Mouse (Mus musculus) embryonic facial prominence, embryonic 10.5 days (tissue): ENCODE data around the gene Mdga1. TPM values are rescaled to one million over a fixed set of nuclear protein-coding genes. Genes with fewer than 3 reads are reported as not detected.
A peak's percentile ranks its signal among the peaks of the same experiment; 100 is the strongest.

Experiments
- DNase-seq: peaks from one replicate; pipeline ENCODE4 v3.0.0-alpha.2; 2017; ENCODE audit warnings: low spot score
- H3K27ac ChIP-seq: fragments of 300-500 bp; sonication (generic); replicated peaks from 2 replicates; pipeline ENCODE4 v1.5.1; 2016; ENCODE audit warnings: mild to moderate bottlenecking
- H3K27me3 ChIP-seq: fragments of 300-500 bp; sonication (generic); replicated peaks from 2 replicates; pipeline ENCODE4 v1.6.1; 2016; ENCODE audit warnings: low read depth, mild to moderate bottlenecking; ENCODE audit not compliant: poor library complexity, severe bottlenecking
- H3K36me3 ChIP-seq: fragments of 300-500 bp; sonication (generic); replicated peaks from 2 replicates; pipeline ENCODE4 v1.6.1; 2016; ENCODE audit warnings: mild to moderate bottlenecking, moderate library complexity
- H3K4me1 ChIP-seq: fragments of 300-500 bp; sonication (generic); 2 replicates; pipeline ENCODE4 v1.6.1; 2016
- H3K4me3 ChIP-seq: fragments of 300-500 bp; sonication (generic); 2 replicates; pipeline ENCODE4 v1.5.1; 2016; ENCODE audit warnings: mild to moderate bottlenecking, moderate library complexity
- H3K9me3 ChIP-seq: fragments of 300-500 bp; sonication (generic); 2 replicates; pipeline ENCODE4 v1.6.1; 2016; ENCODE audit warnings: mild to moderate bottlenecking
- WGBS: fragments of 180-500 bp; shearing (Covaris S2); methylation state at CpG from one replicate; pipeline ENCODE4 v1.1.7; 2016; 5-methylcytosine and 5-hydroxymethylcytosine counted together
- polyA plus RNA-seq: library from polyadenylated mRNA; unstranded; fragments of >200 nt; fragmentation: Nextera tagmentation; extraction: Ambion mirVana; gene quantifications from 2 replicates; pipeline ENCODE4 v1.2.1, GENCODE M21; 2016

Gene Mdga1
- 1.2 and 1.7 TPM in 2 replicates for polyA plus RNA-seq

DNA sequence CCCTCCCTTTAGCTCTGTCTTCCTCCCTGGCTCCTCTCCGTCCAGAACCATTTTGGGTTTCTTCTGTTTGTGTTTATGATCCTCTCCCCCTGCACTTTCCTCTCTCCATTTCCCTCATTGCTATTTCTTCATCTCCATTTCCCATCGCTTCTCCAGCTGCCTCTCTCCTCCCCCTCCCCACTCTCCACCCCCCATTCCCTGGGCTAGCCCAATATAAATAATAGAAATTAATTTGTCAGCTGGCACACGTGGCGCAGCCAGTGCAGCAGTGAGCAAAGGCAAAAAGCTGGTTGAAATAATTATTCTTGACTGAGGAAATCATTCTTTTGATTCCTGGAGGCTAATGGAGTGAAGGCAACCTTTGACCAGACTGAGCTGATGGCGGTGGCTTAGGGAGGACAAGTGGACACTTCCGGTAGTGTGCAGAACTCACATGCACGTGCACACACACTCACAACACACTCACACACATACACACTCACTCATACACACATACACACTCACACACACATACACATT, at the start of gene Mdga1:
Gene Mdga1 (minus strand): TSS at position 51 of the 519 bp plus-strand sequence.
- peaks cover 35% of the 10 kb centered on the region for H3K4me1 ChIP-seq
- H3K4me3 ChIP-seq = no peak within 1 kb of the TSS
- no peaks in the 10 kb centered on the region for H3K9me3 ChIP-seq
- WGBS = 76% methylated on average over 7 of the region's 7 CpGs
- H3K36me3 ChIP-seq = no peaks in the 10 kb centered on the region
- no peak for DNase-seq
- peaks cover 47% of the 10 kb centered on the region for H3K27me3 ChIP-seq
- H3K27ac ChIP-seq = no peak within 1 kb of the TSS

DNA sequence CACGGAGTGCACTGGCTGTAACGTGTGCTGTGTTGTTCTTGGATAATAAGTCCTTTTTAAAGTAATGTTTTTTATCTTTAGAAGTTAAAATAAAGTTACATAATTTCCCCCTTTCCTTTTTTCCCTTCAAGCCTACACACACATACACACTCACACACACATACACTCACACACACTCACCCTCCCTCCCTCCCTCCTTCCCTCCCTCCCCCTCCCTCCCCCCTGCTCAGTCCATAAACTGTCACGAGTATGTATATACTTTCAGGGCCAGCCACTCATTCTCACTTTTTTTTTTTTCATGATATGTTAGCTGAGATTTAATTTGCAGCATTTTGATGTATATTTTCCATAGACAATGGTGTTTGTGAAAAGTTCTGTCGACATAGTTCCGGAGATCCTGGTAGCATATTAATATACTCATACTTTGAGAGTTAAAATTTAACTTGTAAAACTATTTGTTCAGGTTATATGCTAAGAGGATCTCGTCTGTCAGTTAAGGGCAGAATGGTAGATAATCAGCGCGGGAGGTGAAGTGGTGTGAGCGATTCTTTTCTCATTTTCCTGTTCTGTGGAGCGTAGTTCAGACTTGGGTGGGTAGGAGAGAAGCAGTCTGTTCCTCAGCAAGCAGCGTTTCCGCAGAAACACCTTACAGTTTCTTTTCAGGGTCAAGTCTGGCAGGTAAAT, 49.2 kb upstream of the Mdga1 start:
- H3K4me1 ChIP-seq = peaks cover 30% of the 10 kb centered on the region
- H3K36me3 ChIP-seq = peaks cover 17% of the 10 kb centered on the region
- H3K4me3 ChIP-seq = no peak overlapping the region
- H3K27me3 ChIP-seq = no peaks in the 10 kb centered on the region
- no peak for DNase-seq
- WGBS = 87% methylated on average over 12 of the region's 12 CpGs
- H3K9me3 ChIP-seq = no peaks in the 10 kb centered on the region
- H3K27ac ChIP-seq = no peak overlapping the region

DNA sequence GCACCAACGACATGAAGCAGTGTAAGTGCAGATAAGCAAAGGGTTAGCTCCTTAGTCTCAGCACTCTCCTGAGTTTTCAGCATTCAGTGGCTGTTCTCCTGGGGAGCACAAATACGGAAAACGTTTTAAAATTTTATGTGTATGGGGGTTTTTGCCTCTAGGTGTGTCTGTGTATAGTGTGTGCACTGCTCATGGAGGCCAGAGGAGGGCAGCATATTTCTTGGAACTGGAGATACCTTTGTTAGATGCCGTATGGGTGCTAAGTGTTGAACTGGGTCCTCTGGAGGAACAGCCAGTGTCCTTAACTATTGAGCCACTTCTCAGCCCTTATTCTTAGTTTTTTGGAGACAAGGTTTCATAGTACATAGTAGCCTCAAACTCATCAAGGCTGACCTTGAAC, 44.8 kb upstream of the Mdga1 start:
- H3K4me3 ChIP-seq = no peak overlapping the region
- no peak overlapping the region for H3K27ac ChIP-seq
- no peaks in the 10 kb centered on the region for H3K27me3 ChIP-seq
- H3K9me3 ChIP-seq = no peaks in the 10 kb centered on the region
- peaks cover 36% of the 10 kb centered on the region for H3K36me3 ChIP-seq
- DNase-seq = no peak
- WGBS = 97% methylated on average over 4 of the region's 4 CpGs
- H3K4me1 ChIP-seq = peaks cover 16% of the 10 kb centered on the region

DNA sequence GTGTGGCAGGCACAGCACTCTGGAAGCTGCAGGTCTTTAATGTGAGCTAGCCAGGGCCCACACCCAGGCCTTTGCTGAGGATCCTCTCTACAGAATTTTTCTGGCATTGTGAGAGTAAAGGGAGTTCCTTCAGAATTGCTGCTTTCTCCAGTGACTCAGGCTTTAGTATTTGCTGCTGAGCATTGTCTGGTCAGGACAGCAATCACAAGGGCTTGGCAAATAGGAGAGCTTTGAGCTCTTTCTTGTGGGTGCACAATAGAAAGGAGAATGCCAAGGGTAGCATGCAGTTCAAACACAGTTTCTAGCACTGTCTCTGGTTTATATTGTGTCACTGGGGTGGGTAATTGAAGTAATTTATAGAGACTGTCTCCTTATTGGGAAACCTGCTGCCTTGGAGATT, 38.5 kb upstream of the Mdga1 start:
- Histone ChIP-seq H3K27me3 (no peaks in the 10 kb centered on the region), H3K4me1 (peaks cover 45% of the 10 kb centered on the region), H3K9me3 (no peaks in the 10 kb centered on the region), H3K4me3 (no peak overlapping the region), H3K27ac (no peak overlapping the region), H3K36me3 (peaks cover 37% of the 10 kb centered on the region)
- no peak for DNase-seq

DNA sequence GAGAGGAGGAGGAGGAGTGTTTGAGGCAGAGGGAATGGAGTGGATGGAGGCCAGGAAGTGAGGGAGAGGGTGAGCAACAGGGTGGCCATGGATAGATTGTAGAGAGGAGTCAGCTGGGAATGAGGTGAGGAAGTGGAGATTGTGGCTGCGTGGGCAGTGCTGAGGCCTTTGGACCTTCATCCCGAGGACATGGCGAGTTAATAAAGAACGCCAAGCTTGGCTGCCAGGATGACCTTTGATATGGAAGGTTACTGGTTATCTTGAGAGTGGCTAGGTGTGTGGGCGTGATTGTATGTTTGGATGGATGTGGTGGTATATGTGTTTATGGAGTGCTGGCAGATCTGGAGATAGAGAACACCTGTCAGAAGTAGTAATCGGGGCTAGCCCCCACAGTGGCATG, 38.0 kb upstream of the Mdga1 start:
- H3K36me3 ChIP-seq = peaks cover 37% of the 10 kb centered on the region
- no peak overlapping the region for H3K4me3 ChIP-seq
- no peak overlapping the region for H3K27ac ChIP-seq
- no peaks in the 10 kb centered on the region for H3K27me3 ChIP-seq
- DNase-seq = no peak
- H3K4me1 ChIP-seq = peaks cover 50% of the 10 kb centered on the region
- WGBS = 92% methylated on average over 6 of the region's 6 CpGs
- no peaks in the 10 kb centered on the region for H3K9me3 ChIP-seq

DNA sequence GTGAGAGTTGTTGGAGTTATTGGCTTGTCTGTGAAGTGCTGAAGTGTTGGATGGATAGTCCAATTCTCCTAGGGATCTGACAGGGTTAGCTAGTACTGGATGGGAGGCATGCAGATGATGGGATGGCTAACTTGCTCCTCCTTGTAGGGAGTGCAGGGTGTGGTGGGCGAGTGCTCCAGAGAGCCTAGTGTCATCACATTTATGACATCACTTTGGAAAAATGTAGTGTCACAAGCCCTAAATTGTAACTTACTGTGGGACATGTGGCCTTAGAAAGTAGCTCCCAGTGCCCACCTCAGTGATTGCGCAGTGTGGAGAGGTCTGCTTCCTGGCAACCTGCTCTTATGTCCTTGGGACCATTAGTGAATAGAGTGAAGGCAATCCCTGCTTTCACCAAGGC, 37.0 kb upstream of the Mdga1 start:
- 87% methylated on average over 2 of the region's 2 CpGs for WGBS
- no peak overlapping the region for H3K27ac ChIP-seq
- no peak for DNase-seq
- H3K36me3 ChIP-seq = peaks cover 31% of the 10 kb centered on the region
- H3K9me3 ChIP-seq = no peaks in the 10 kb centered on the region
- peak overlapping the region; percentile 98; the same call in 1 of the 2 replicates for H3K4me3 ChIP-seq
- no peaks in the 10 kb centered on the region for H3K27me3 ChIP-seq
- H3K4me1 ChIP-seq = peaks cover 50% of the 10 kb centered on the region

DNA sequence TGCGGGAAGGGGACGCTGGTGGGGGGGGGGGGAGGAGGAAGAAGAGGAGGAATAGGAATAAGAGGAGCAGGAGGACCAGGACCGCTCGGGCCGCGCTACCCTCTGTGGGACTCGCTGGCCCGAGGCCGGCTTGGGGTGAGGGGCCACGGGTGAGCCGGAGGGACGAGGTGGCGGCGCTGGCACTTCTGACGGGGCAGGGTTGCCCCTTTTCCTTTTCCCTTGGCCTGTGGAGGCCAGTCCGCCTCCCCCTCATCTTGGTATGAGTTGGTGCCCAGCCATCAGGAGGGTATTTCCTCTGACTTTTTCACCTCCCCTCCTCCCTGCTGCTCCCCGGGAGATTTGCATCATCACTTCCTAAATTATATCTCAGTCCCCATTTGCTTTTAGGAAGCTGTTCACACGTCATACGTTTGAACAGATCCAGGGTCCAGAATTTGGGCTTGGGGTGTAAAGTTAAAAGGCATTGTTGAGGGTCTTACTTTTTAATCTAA, 35.6 kb upstream of the Mdga1 start:
- Histone ChIP-seq H3K4me3 (peak overlapping the region; percentile 98), H3K27ac (peak overlapping the region; percentile 100), H3K4me1 (peaks cover 49% of the 10 kb centered on the region), H3K27me3 (no peaks in the 10 kb centered on the region), H3K36me3 (peaks cover 29% of the 10 kb centered on the region), H3K9me3 (no peaks in the 10 kb centered on the region)
- under 1% methylated on average over 19 of the region's 19 CpGs for WGBS
- DNase-seq = no peak

DNA sequence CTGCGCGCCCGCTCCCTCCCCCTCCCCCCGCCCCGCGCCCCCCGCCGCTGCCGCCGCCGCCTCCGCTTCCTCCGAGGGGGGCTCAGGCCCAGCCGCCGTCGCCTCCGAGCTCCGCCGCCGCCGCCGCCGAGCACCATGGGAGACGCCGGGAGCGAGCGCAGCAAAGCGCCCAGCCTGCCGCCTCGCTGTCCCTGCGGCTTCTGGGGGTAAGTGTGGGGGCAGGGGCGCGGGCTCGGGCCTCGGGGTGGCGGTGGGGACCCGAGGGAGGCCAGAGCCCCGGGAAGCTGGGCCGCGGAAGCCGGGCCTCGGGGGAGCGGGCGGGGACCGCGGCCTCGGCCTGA, 35.2 kb upstream of the Mdga1 start:
- Histone ChIP-seq H3K4me3 (peak overlapping the region; percentile 98), H3K27ac (peak overlapping the region; percentile 100), H3K27me3 (no peaks in the 10 kb centered on the region), H3K4me1 (peaks cover 45% of the 10 kb centered on the region), H3K9me3 (no peaks in the 10 kb centered on the region), H3K36me3 (peaks cover 25% of the 10 kb centered on the region)
- 0% methylated on average over 41 of the region's 47 CpGs for WGBS
- DNase-seq = no peak

DNA sequence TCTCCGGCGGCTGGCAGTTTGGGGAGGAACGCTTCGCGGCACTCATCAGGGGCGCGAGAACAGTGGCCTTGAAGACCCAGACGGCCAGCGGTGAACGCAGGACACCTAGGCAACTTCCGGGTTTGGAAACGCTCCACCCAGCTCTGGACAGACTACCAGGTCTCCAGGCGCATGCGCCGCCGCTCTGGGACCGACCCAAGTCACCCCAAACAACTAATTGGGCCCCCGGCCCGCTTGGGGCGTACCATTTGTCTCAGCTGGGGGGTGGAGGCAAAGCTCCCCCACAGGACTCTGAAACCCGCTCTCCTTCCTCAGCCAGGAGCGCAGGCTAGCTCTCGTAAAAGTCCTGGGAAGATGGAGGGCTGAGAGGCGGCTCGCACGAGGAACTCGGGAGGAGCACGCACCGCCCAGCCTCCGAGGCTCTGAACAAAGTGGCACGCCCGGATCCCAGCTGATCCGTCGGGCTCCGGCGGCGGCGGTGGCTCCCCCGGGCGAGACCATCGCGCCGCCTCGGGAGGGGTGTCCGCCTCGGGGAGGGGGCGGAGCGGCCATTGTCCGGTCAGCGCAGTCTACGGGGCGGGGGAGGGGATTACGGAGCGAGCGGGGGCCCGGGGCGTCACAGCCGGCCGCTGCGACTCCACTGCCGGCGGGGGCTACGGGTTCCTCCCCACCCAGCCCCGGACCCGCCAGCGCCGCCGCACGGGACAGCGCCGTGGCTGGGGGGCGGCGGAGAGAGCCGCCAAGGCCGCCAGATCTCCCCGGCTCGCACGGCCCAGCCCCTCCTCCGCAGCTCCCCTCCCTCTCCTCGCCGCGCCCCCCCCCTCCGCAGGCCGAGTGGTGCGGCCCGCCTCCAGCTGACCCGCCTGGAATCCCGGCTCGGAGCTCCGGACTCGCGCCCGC, 34.6 kb upstream of the Mdga1 start, which contains the start of gene Zfand3:
Gene Zfand3 (plus strand): TSS at position 531 of the 900 bp plus-strand sequence.
- H3K4me1 ChIP-seq = peaks cover 39% of the 10 kb centered on the region
- no peaks in the 10 kb centered on the region for H3K27me3 ChIP-seq
- no peaks in the 10 kb centered on the region for H3K9me3 ChIP-seq
- under 1% methylated on average over 89 of the region's 93 CpGs for WGBS
- H3K27ac ChIP-seq = peak within 1 kb of the TSS; percentile 100
- peak within 1 kb of the TSS; percentile 98 for H3K4me3 ChIP-seq
- peaks cover 18% of the 10 kb centered on the region for H3K36me3 ChIP-seq
- DNase-seq = peak; percentile 97

DNA sequence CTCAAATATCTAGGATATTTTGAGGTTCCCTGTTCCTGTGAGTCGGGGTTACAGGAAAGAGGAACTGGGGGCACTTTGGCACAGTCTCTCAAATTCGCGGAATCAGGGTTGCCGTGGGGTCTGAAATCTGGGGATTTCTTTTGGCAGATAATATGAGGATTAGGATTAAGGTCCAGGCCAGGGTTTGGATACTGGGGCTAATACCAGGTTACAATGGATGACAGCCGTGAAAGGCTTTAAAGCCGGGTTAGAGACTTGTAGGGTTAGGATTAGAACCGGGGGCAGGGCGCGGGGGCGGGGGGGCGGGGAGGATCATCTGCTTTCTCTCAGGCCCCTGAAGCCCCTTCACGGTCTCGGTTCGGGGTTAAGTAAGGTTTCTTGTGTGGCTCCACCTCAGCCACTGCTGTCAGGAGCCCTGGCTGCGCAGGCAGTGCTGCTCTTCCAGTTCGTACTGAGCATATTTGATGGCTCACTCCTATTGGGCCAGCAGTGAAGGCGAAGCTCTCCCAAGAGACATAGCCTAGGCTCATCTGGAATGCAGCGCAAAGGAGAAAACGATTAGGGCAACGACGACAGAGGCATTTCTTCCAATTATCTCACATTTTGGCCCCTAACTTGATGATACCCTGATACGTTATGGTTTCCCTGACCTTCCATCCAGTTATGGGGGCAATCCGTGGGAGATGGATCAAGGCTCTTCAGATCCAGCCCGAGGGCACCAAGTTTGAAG, 28.8 kb upstream of the Mdga1 start:
- Histone ChIP-seq H3K9me3 (no peaks in the 10 kb centered on the region), H3K36me3 (no peaks in the 10 kb centered on the region), H3K4me3 (no peak overlapping the region), H3K27ac (no peak overlapping the region), H3K4me1 (peaks cover 10% of the 10 kb centered on the region), H3K27me3 (no peaks in the 10 kb centered on the region)
- DNase-seq = no peak
- WGBS = 70% methylated on average over 24 of the region's 24 CpGs

DNA sequence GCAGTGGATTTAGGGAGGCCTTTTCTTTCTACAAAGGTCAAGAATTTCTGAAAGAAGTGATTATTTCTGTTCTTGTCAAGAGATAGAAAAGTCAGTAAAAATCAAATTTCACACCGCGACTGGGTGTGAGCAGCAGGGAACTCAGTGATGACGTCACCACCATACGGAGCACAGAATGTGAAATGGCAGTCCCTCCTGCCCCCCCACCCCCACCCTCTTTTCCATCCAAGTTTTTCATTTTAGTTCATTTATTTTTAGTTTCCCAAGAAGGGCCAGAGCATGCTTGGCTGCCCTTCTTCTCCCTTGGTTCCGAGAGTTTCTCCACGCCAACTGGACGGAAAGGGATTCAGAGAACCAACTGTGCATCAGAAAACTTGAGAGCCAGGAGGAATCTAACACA, 27.8 kb upstream of the Mdga1 start:
- WGBS = 87% methylated on average over 7 of the region's 7 CpGs
- no peaks in the 10 kb centered on the region for H3K27me3 ChIP-seq
- H3K4me3 ChIP-seq = no peak overlapping the region
- no peak overlapping the region for H3K27ac ChIP-seq
- H3K36me3 ChIP-seq = no peaks in the 10 kb centered on the region
- no peak for DNase-seq
- no peaks in the 10 kb centered on the region for H3K9me3 ChIP-seq
- H3K4me1 ChIP-seq = peaks cover 3% of the 10 kb centered on the region; the same call in 1 of the 2 replicates

DNA sequence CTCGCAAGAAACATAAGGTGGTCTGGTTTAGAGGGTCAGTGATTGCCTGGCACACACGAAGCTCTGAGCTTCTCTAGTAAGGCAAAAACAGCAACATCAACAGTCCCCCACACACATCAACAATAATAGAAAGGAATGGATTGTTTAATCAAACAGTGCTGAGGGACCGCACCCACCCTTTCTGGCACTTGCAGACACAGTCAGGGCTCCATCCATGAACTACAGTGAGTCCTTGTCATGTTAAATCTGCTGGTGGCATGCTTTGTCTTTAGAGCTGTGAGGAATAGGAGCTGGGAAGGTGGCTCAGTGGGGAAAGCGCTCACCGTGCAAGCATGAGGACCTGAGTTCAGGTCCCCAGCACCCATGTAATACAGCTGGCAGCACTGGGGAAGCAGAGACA, 26.1 kb upstream of the Mdga1 start:
- Histone ChIP-seq H3K36me3 (no peaks in the 10 kb centered on the region), H3K4me1 (peaks cover 3% of the 10 kb centered on the region; the same call in 1 of the 2 replicates), H3K27ac (no peak overlapping the region), H3K27me3 (no peaks in the 10 kb centered on the region), H3K9me3 (no peaks in the 10 kb centered on the region), H3K4me3 (no peak overlapping the region)
- 91% methylated on average over 5 of the region's 5 CpGs for WGBS
- DNase-seq = no peak
